Mouse (Mus musculus) heart, postnatal 36 days (tissue): ENCODE measurements around the gene Nodal. TPM values are rescaled to one million over a fixed set of nuclear protein-coding genes. Genes with fewer than 3 reads are reported as not detected.
A peak's percentile ranks its signal among the peaks of the same experiment; 100 is the strongest.
"Not testable (repeated sequence)": the region's sequence is repeated elsewhere in the genome, so short reads cannot be mapped to it uniquely, and the experiment has no call there.

Source experiments
- DNase-seq, 2 experiments: peaks; one replicate each; pipeline ENCODE4 v3.0.0; 2021 to 2022
- intact Hi-C: fragments of 180-260 bp; cut with DNase I; formaldehyde crosslinking; loops from one replicate; pipeline ENCODE4 v1.15.1; 2025
- total RNA-seq, 2 experiments: library from RNA; stranded (reverse); gene quantifications; 2 replicates each; pipeline ENCODE4 v1.2.3; 2021

Gene Nodal
- total RNA-seq, 2 experiments from 2014 or later, result 0.11 TPM; not detected in 1

- no peak for DNase-seq
- intact Hi-C loops, result no loop called here
Measured at GRCm38 (mm10) chr10:61425047-61425446, 7.3 kb downstream of the Nodal start.

GRCm38 (mm10) chr10:61426251-61426757, 8.5 kb downstream of the Nodal start:
- DNase-seq, result peak; percentile 70 to 72
- intact Hi-C loops, result no loop called here

GRCm38 (mm10) chr10:61427951-61428350, 10.2 kb downstream of the Nodal start:
- no peak for DNase-seq
- intact Hi-C loops, result loop anchor here (2.0 kb wide), 1 partner anchor 21 kb away; no protein-coding TSS in a partner anchor

GRCm38 (mm10) chr10:61428416-61428815, 10.6 kb downstream of the Nodal start:
- intact Hi-C loops, result loop anchor here (2.0 kb wide), 1 partner anchor 20 kb away; no protein-coding TSS in a partner anchor
- DNase-seq, result no peak

GRCm38 (mm10) chr10:61429043-61429442, 11.3 kb downstream of the Nodal start:
- no peak for DNase-seq
- intact Hi-C loops, result loop anchor here (2.0 kb wide), 1 partner anchor 20 kb away; no protein-coding TSS in a partner anchor

GRCm38 (mm10) chr10:61431375-61431774, 13.6 kb downstream of the Nodal start:
- intact Hi-C loops, result no loop called here

GRCm38 (mm10) chr10:61440202-61440800, 22.5 kb downstream of the Nodal start:
- intact Hi-C loops, result no loop called here
- DNase-seq, result no peak

More at GRCm38 (mm10) chr10:61431375-61431774, 13.6 kb downstream of the Nodal start:
- DNase-seq, result no peak

GRCm38 (mm10) chr10:61443456-61443855, 25.7 kb downstream of the Nodal start:
- intact Hi-C loops, result no loop called here
- DNase-seq, result no peak

- DNase-seq, result no peak
- intact Hi-C loops, result no loop called here
Measured at GRCm38 (mm10) chr10:61443876-61444275, 26.1 kb downstream of the Nodal start.

GRCm38 (mm10) chr10:61445016-61445415, 27.2 kb downstream of the Nodal start:
- DNase-seq, result no peak
- intact Hi-C loops, result no loop called here

GRCm38 (mm10) chr10:61447581-61448353, 30.0 kb downstream of the Nodal start:
- intact Hi-C loops, result loop anchor here (2.0 kb wide), 1 partner anchor 19 kb away; no protein-coding TSS in a partner anchor
- DNase-seq, result no peak

- DNase-seq, result no peak
- intact Hi-C loops, result loop anchor here (2.0 kb wide), 1 partner anchor 20 kb away; no protein-coding TSS in a partner anchor
Measured at GRCm38 (mm10) chr10:61448834-61449233, 31.1 kb downstream of the Nodal start.

GRCm38 (mm10) chr10:61451463-61451930, 33.7 kb downstream of the Nodal start:
- intact Hi-C loops, result loop anchor here (5.0 kb wide), 1 partner anchor 34 kb away; the partner anchor contains the start of gene Nodal

GRCm38 (mm10) chr10:61451931-61452617, 34.3 kb downstream of the Nodal start:
- intact Hi-C loops, result loop anchor here (5.0 kb wide), 1 partner anchor 35 kb away; the partner anchor contains the start of gene Nodal
- peak; percentile 41 to 58 for DNase-seq

More at GRCm38 (mm10) chr10:61451463-61451930, 33.7 kb downstream of the Nodal start:
- peak; percentile 22 to 50 for DNase-seq

- peak; percentile 99 for DNase-seq
- intact Hi-C loops, result loop anchor here (5.0 kb wide), 1 partner anchor 35 kb away; the partner anchor contains the start of gene Nodal
Measured at GRCm38 (mm10) chr10:61452645-61453044, 34.9 kb downstream of the Nodal start, which contains the start of gene Eif4ebp2. Gene Eif4ebp2 (minus strand): TSS chr10:61452661.

- intact Hi-C loops, result loop anchor here (5.0 kb wide), 1 partner anchor 36 kb away; the partner anchor contains the start of gene Nodal
Measured at GRCm38 (mm10) chr10:61453171-61453570, 35.4 kb downstream of the Nodal start.

GRCm38 (mm10) chr10:61457182-61457581, 39.4 kb downstream of the Nodal start:
- DNase-seq, result no peak
- intact Hi-C loops, result no loop called here

More at GRCm38 (mm10) chr10:61453171-61453570, 35.4 kb downstream of the Nodal start:
- DNase-seq, result not testable (repeated sequence)

- intact Hi-C loops, result no loop called here
- DNase-seq, result peak in 1 of 2 experiments; percentile 35
Measured at GRCm38 (mm10) chr10:61465009-61465408, 47.2 kb downstream of the Nodal start.

GRCm38 (mm10) chr10:61466242-61466641, 48.5 kb downstream of the Nodal start:
- DNase-seq, result peak in 1 of 2 experiments; percentile 35

GRCm38 (mm10) chr10:61466873-61467272, 49.1 kb downstream of the Nodal start:
- DNase-seq, result peak in 1 of 2 experiments; percentile 18
- intact Hi-C loops, result no loop called here

More at GRCm38 (mm10) chr10:61466242-61466641, 48.5 kb downstream of the Nodal start:
- intact Hi-C loops, result no loop called here
